Mouse (Mus musculus): ENCODE measurements at regions not wholly inside any gene's neighbourhood (a gene's known extent, or its start where the extent isn't known, plus 50 kb on each side); places are given as distances from the start of the nearest gene placed in this dataset.

GRCm38 (mm10) chr4:55749949-55750600, 217.8 kb upstream of the Klf4 start:
- ATAC-seq (ENCODE audit: low TSS enrichment) = no peak

GRCm38 (mm10) chr4:55741355-55741754, 209.1 kb upstream of the Klf4 start:
- no peak for ATAC-seq (ENCODE audit: low TSS enrichment)

- ATAC-seq (ENCODE audit: low TSS enrichment) = no peak
These were observed 207.8 kb upstream of the Klf4 start for GRCm38 (mm10) chr4:55740062-55740461.

GRCm38 (mm10) chr4:55738714-55739113, 206.4 kb upstream of the Klf4 start:
- ATAC-seq (ENCODE audit: low TSS enrichment) = no peak

GRCm38 (mm10) chr4:55735453-55735852, 203.2 kb upstream of the Klf4 start:
- no peak for ATAC-seq (ENCODE audit: low TSS enrichment)

GRCm38 (mm10) chr4:55734331-55734730, 202.1 kb upstream of the Klf4 start:
- ATAC-seq (ENCODE audit: low TSS enrichment) = no peak

GRCm38 (mm10) chr4:55733223-55733622, 201.0 kb upstream of the Klf4 start:
- no peak for ATAC-seq (ENCODE audit: low TSS enrichment)

GRCm38 (mm10) chr4:55732006-55732405, 199.7 kb upstream of the Klf4 start:
- ATAC-seq (ENCODE audit: low TSS enrichment) = peak; percentile 99

- ATAC-seq (ENCODE audit: low TSS enrichment) = no peak
These were observed 198.0 kb upstream of the Klf4 start for GRCm38 (mm10) chr4:55730266-55730665.

- no peak for ATAC-seq (ENCODE audit: low TSS enrichment)
These were observed 194.9 kb upstream of the Klf4 start for GRCm38 (mm10) chr4:55727178-55727577.

GRCm38 (mm10) chr4:55726081-55726480, 193.8 kb upstream of the Klf4 start:
- no peak for ATAC-seq (ENCODE audit: low TSS enrichment)

- no peak for ATAC-seq (ENCODE audit: low TSS enrichment)
These were observed 192.0 kb upstream of the Klf4 start for GRCm38 (mm10) chr4:55724286-55724685.

GRCm38 (mm10) chr4:55723124-55723523, 190.9 kb upstream of the Klf4 start:
- ATAC-seq (ENCODE audit: low TSS enrichment) = 0 out of 2 replicates have a peak, but pooled peaks have one; percentile 23

GRCm38 (mm10) chr4:55722388-55722787, 190.1 kb upstream of the Klf4 start:
- ATAC-seq (ENCODE audit: low TSS enrichment) = no peak

GRCm38 (mm10) chr4:55721834-55722233, 189.6 kb upstream of the Klf4 start:
- no peak for ATAC-seq (ENCODE audit: low TSS enrichment)

GRCm38 (mm10) chr4:55718438-55718837, 186.2 kb upstream of the Klf4 start:
- peak; percentile 78 for ATAC-seq (ENCODE audit: low TSS enrichment)

- ATAC-seq (ENCODE audit: low TSS enrichment) = no peak
These were observed 183.9 kb upstream of the Klf4 start for GRCm38 (mm10) chr4:55716161-55716651.

- peak; percentile 65 for ATAC-seq (ENCODE audit: low TSS enrichment)
These were observed 179.5 kb upstream of the Klf4 start for GRCm38 (mm10) chr4:55711500-55712341.

- ATAC-seq (ENCODE audit: low TSS enrichment) = no peak
These were observed 178.2 kb upstream of the Klf4 start for GRCm38 (mm10) chr4:55710476-55710875.

GRCm38 (mm10) chr4:55708808-55709207, 176.5 kb upstream of the Klf4 start:
- ATAC-seq (ENCODE audit: low TSS enrichment) = no peak

GRCm38 (mm10) chr4:55707916-55708315, 175.7 kb upstream of the Klf4 start:
- ATAC-seq (ENCODE audit: low TSS enrichment) = peak; percentile 79

- ATAC-seq (ENCODE audit: low TSS enrichment) = no peak
These were observed 172.7 kb upstream of the Klf4 start for GRCm38 (mm10) chr4:55704921-55705320.

- ATAC-seq (ENCODE audit: low TSS enrichment) = no peak
These were observed 171.2 kb upstream of the Klf4 start for GRCm38 (mm10) chr4:55703346-55703916.
